Mouse (Mus musculus): ENCODE data around the gene Tshz2. TPM values are rescaled to one million over a fixed set of nuclear protein-coding genes. Genes with fewer than 3 reads are reported as not detected.

Gene Tshz2
- polyA plus RNA-seq, 1 experiment from 2014 or later, result 12.0 TPM

GRCm38 (mm10) chr2:170120139-170121027 is 487.6 kb downstream of the Tshz2 start:
- H3K27me3 ChIP-seq (replicated peaks; ENCODE audit: control insufficient read depth, insufficient read depth, low read length), result no peaks in the 10 kb centered on the region
- no peak overlapping the region for H3K4me2 ChIP-seq (ENCODE audit: low read length)
- 92% methylated on average over 19 of the region's 19 CpGs for WGBS
- 0 out of 2 replicates have a peak, but pooled peaks cover 3% of the 10 kb centered on the region for H3K4me1 ChIP-seq (replicated peaks; ENCODE audit: control insufficient read depth, insufficient read depth, low read length)
- 0 out of 2 replicates have a peak, but pooled peaks cover 2% of the 10 kb centered on the region for H3K36me3 ChIP-seq (ENCODE audit: control insufficient read depth, insufficient read depth)
- no peak overlapping the region for H3K9ac ChIP-seq (replicated peaks; ENCODE audit: low read depth, low read length)
- H3K4me3 ChIP-seq (replicated peaks; ENCODE audit: low read length), result no peak overlapping the region
- no peaks in the 10 kb centered on the region for H3K9me3 ChIP-seq (ENCODE audit: control insufficient read depth, low read length)
- H3K27ac ChIP-seq (ENCODE audit: low read length), result no peak overlapping the region
- no peak for ATAC-seq

Other genes starting within 250 kb of the Tshz2 start
- not detected in 2 replicates for gene Gm11011, start 45.3 kb upstream of the Tshz2 start, polyA plus RNA-seq (2015; fragmentation: Nextera tagmentation; extraction: Ambion mirVana)